Mouse (Mus musculus) bone marrow, adult 2 months (tissue): ENCODE results near the gene Lrba. TPM values are rescaled to one million over a fixed set of nuclear protein-coding genes. Genes with fewer than 3 reads are reported as not detected.

Experiments used
- H3K27ac ChIP-seq: fragments of 200-500 bp; 2 replicates; pipeline ENCODE4 v1.5.1; 2012; ENCODE audit warnings: low read depth, mild to moderate bottlenecking, control low read depth, inconsistent platforms, low read length; ENCODE audit not compliant: control insufficient read depth, poor library complexity, insufficient read depth
- H3K4me1 ChIP-seq: fragments of 200-500 bp; 2 replicates; pipeline ENCODE4 v1.6.1; 2011; ENCODE audit warnings: low read length; ENCODE audit not compliant: control insufficient read depth, insufficient read depth
- H3K4me3 ChIP-seq: fragments of 200-500 bp; replicated peaks from 2 replicates; pipeline ENCODE3; 2011; ENCODE audit warnings: mild to moderate bottlenecking, low read depth, low read length, control low read depth; ENCODE audit not compliant: control insufficient read depth
- CTCF ChIP-seq: fragments of 200-500 bp; IDR thresholded peaks from 2 replicates; pipeline ENCODE4 v1.5.1; 2011; ENCODE audit warnings: low read length, control low read depth; ENCODE audit not compliant: control insufficient read depth, insufficient read depth
- POLR2A ChIP-seq: fragments of 200-500 bp; IDR thresholded peaks from 2 replicates; pipeline ENCODE4 v1.6.1; 2011; ENCODE audit warnings: low read depth, mild to moderate bottlenecking, control low read depth, low read length, borderline replicate concordance; ENCODE audit not compliant: control insufficient read depth
- WGBS: fragments of 180-500 bp; shearing (Covaris S2); methylation state at CpG from one replicate; pipeline ENCODE4 v1.1.7; 2018; 5-methylcytosine and 5-hydroxymethylcytosine counted together
- polyA plus RNA-seq: library from polyadenylated mRNA; stranded (reverse); fragments of >200 nt; gene quantifications from 2 replicates; pipeline ENCODE4 v1.2.4, GENCODE M21; 2011; ENCODE audit warnings: low replicate concordance; ENCODE audit not compliant: missing spikeins, insufficient read depth, insufficient read length

Gene Lrba
- polyA plus RNA-seq, 1 experiment = 12.3 TPM

GRCm38 (mm10) chr3:86539555-86540168, 315.2 kb downstream of the Lrba start:
- no peak for TF ChIP-seq POLR2A
- TF ChIP-seq CTCF = no peak
- Histone ChIP-seq H3K4me1 (no peaks in the 10 kb centered on the region), H3K27ac (no peak overlapping the region), H3K4me3 (no peak overlapping the region)
- WGBS = 93% methylated on average over 11 of the region's 11 CpGs

- WGBS = 88% methylated on average over 4 of the region's 4 CpGs
- no peaks in the 10 kb centered on the region for H3K4me1 ChIP-seq
- H3K27ac ChIP-seq = no peak overlapping the region
- H3K4me3 ChIP-seq = no peak overlapping the region
- TF ChIP-seq POLR2A (no peak), CTCF (no peak)
Observed at GRCm38 (mm10) chr3:86541074-86541614, 316.7 kb downstream of the Lrba start.

GRCm38 (mm10) chr3:86541863-86542397, 317.4 kb downstream of the Lrba start:
- Histone ChIP-seq H3K4me1 (no peaks in the 10 kb centered on the region), H3K27ac (no peak overlapping the region), H3K4me3 (no peak overlapping the region)
- WGBS = 87% methylated on average over 1 of the region's 1 CpGs
- TF ChIP-seq CTCF (no peak), POLR2A (no peak)

- 91% methylated on average over 3 of the region's 3 CpGs for WGBS
- TF ChIP-seq POLR2A = no peak
- TF ChIP-seq CTCF = no peak
- H3K27ac ChIP-seq = no peak overlapping the region
- no peak overlapping the region for H3K4me3 ChIP-seq
- H3K4me1 ChIP-seq = no peaks in the 10 kb centered on the region
Observed at GRCm38 (mm10) chr3:86544785-86545184, 320.3 kb downstream of the Lrba start.

GRCm38 (mm10) chr3:86545945-86546344, 321.5 kb downstream of the Lrba start:
- no peak for TF ChIP-seq POLR2A
- TF ChIP-seq CTCF = no peak

GRCm38 (mm10) chr3:86546471-86547250, 322.2 kb downstream of the Lrba start:
- Histone ChIP-seq H3K4me3 (peak overlapping the region; percentile 13), H3K4me1 (no peaks in the 10 kb centered on the region)

More at GRCm38 (mm10) chr3:86545945-86546344, 321.5 kb downstream of the Lrba start:
- 28% methylated on average over 5 of the region's 5 CpGs for WGBS
- Histone ChIP-seq H3K4me3 (no peak overlapping the region), H3K4me1 (no peaks in the 10 kb centered on the region), H3K27ac (no peak overlapping the region)

GRCm38 (mm10) chr3:86547251-86547791, 322.8 kb downstream of the Lrba start:
- H3K4me3 ChIP-seq = no peak overlapping the region
- H3K4me1 ChIP-seq = no peaks in the 10 kb centered on the region
- no peak overlapping the region for H3K27ac ChIP-seq
- 2% methylated on average over 42 of the region's 42 CpGs for WGBS
- TF ChIP-seq CTCF (no peak), POLR2A (no peak)

More at GRCm38 (mm10) chr3:86546471-86547250, 322.2 kb downstream of the Lrba start:
- H3K27ac ChIP-seq = no peak overlapping the region
- TF ChIP-seq CTCF (no peak), POLR2A (no peak)
- 1% methylated on average over 45 of the region's 45 CpGs for WGBS

GRCm38 (mm10) chr3:86548091-86549015, 323.9 kb downstream of the Lrba start, which contains the start of gene Mab21l2:
TSS of gene Mab21l2 (minus strand) at chr3:86548629.
- Histone ChIP-seq H3K27ac (no peak within 1 kb of the TSS), H3K4me3 (no peak within 1 kb of the TSS), H3K4me1 (no peaks in the 10 kb centered on the region)
- no peak for TF ChIP-seq POLR2A
- TF ChIP-seq CTCF = no peak
- 12% methylated on average over 25 of the region's 25 CpGs for WGBS
